Mouse (Mus musculus) MEL (cell line): Measurements from ENCODE around the gene Trex1. TPM values are rescaled to one million over a fixed set of nuclear protein-coding genes. Genes with fewer than 3 reads are reported as not detected.

Experiments used
- DNase-seq: peaks from one replicate; pipeline ENCODE4 v3.0.0; 2011; ENCODE audit warnings: low read depth, low spot score
- H3K27ac ChIP-seq: 2 replicates; pipeline ENCODE4 v1.5.1; 2012; ENCODE audit warnings: low read depth, mild to moderate bottlenecking, control low read depth, low read length, moderate library complexity; ENCODE audit not compliant: control insufficient read depth
- H3K27me3 ChIP-seq, 2 experiments: fragments of 150-350 bp in 1 of 2; sonication (generic) in 1 of 2; 2 replicates each; pipeline ENCODE4 v1.6.1; 2012; ENCODE audit warnings: low read length in 2 of 2, mild to moderate bottlenecking in 2 of 2, improper control_type of control experiment in 1 of 2, moderate library complexity in 1 of 2; ENCODE audit not compliant: insufficient read depth in 2 of 2, control insufficient read depth in 1 of 2
- H3K36me3 ChIP-seq, 2 experiments: 2 replicates each; pipeline ENCODE4 v1.6.1; 2012 to 2014; ENCODE audit warnings: low read length in 2 of 2, improper control_type of control experiment in 1 of 2, inconsistent platforms in 1 of 2, mild to moderate bottlenecking in 1 of 2; ENCODE audit not compliant: insufficient read depth in 2 of 2, control insufficient read depth in 1 of 2
- H3K4me1 ChIP-seq, 2 experiments: fragments of 150-350 bp in 1 of 2; sonication (generic) in 1 of 2; 2 replicates each; pipeline ENCODE4 v1.6.1; 2012; ENCODE audit warnings: low read length in 2 of 2, improper control_type of control experiment in 1 of 2, mild to moderate bottlenecking in 1 of 2; ENCODE audit not compliant: insufficient read depth in 2 of 2, control insufficient read depth in 1 of 2
- H3K4me3 ChIP-seq, 2 experiments: fragments of 150-350 bp in 1 of 2; sonication (generic) in 1 of 2; 2 replicates each; pipeline ENCODE4 v1.5.1; 2012; ENCODE audit warnings: low read depth in 2 of 2, low read length in 2 of 2, mild to moderate bottlenecking in 2 of 2, moderate library complexity in 2 of 2, control low read depth in 1 of 2, improper control_type of control experiment in 1 of 2; ENCODE audit not compliant: control insufficient read depth in 1 of 2, insufficient read depth in 1 of 2
- H3K79me2 ChIP-seq: 2 replicates; pipeline ENCODE4 v1.6.1; 2012; ENCODE audit warnings: mild to moderate bottlenecking, low read length, moderate library complexity; ENCODE audit not compliant: control insufficient read depth, poor library complexity, insufficient read depth
- H3K9ac ChIP-seq: 2 replicates; pipeline ENCODE4 v1.6.1; 2012; ENCODE audit warnings: low read depth, mild to moderate bottlenecking, control low read depth, low read length, moderate library complexity; ENCODE audit not compliant: control insufficient read depth, poor library complexity, severe bottlenecking
- H3K9me3 ChIP-seq: fragments of 150-350 bp; sonication (generic); replicated peaks from 2 replicates; pipeline ENCODE4 v1.6.1; 2012; ENCODE audit warnings: mild to moderate bottlenecking, low read length, improper control_type of control experiment, moderate library complexity; ENCODE audit not compliant: insufficient read depth
- BHLHE40 ChIP-seq: IDR thresholded peaks from 2 replicates; pipeline ENCODE4 v1.6.1; 2012; ENCODE audit warnings: low read depth, mild to moderate bottlenecking, inconsistent platforms, low read length, improper control_type of control experiment, borderline replicate concordance
- CHD1 ChIP-seq: IDR thresholded peaks from 2 replicates; pipeline ENCODE4 v1.6.1; 2012; ENCODE audit warnings: low read depth, mild to moderate bottlenecking, inconsistent platforms, low read length, improper control_type of control experiment
- CHD2 ChIP-seq: IDR thresholded peaks from 2 replicates; pipeline ENCODE4 v1.6.1; 2011; ENCODE audit warnings: low read length, improper control_type of control experiment
- CTCF ChIP-seq, 3 experiments: IDR thresholded peaks in 2 of 3; conservative IDR thresholded peaks in 1 of 3; 2 replicates each; pipeline ENCODE4 v1.5.1; 2011 to 2012; ENCODE audit warnings: low read length in 3 of 3, low read depth in 2 of 3, mild to moderate bottlenecking in 2 of 3, improper control_type of control experiment in 1 of 3, inconsistent platforms in 1 of 3, mixed read lengths in 1 of 3, moderate library complexity in 1 of 3; ENCODE audit not compliant: control insufficient read depth in 1 of 3, insufficient read depth in 1 of 3, poor library complexity in 1 of 3, severe bottlenecking in 1 of 3
- E2F4 ChIP-seq: IDR thresholded peaks from 2 replicates; pipeline ENCODE4 v1.6.1; 2011; ENCODE audit warnings: low read depth, low read length, improper control_type of control experiment, borderline replicate concordance
- ELF1 ChIP-seq: IDR thresholded peaks from 2 replicates; pipeline ENCODE4 v1.6.1; 2014; ENCODE audit warnings: low read depth, mild to moderate bottlenecking, inconsistent platforms, low read length, improper control_type of control experiment, moderate library complexity
- EP300 ChIP-seq, 2 experiments: IDR thresholded peaks; 2 replicates each; pipeline ENCODE4 v1.6.1; 2011; ENCODE audit warnings: improper control_type of control experiment in 2 of 2, low read length in 2 of 2, low read depth in 1 of 2, mild to moderate bottlenecking in 1 of 2
- ETS1 ChIP-seq: IDR thresholded peaks from 2 replicates; pipeline ENCODE4 v1.6.1; 2012; ENCODE audit warnings: low read depth, mild to moderate bottlenecking, inconsistent platforms, low read length, improper control_type of control experiment, moderate library complexity
- GABPA ChIP-seq: IDR thresholded peaks from 2 replicates; pipeline ENCODE4 v1.6.1; 2012; ENCODE audit warnings: low read depth, mild to moderate bottlenecking, inconsistent platforms, low read length, improper control_type of control experiment, moderate library complexity
- GATA1 ChIP-seq: IDR thresholded peaks from 2 replicates; pipeline ENCODE4 v1.6.1; 2011; ENCODE audit warnings: low read depth, low read length, improper control_type of control experiment
- HCFC1 ChIP-seq: IDR thresholded peaks from 2 replicates; pipeline ENCODE4 v1.6.1; 2012; ENCODE audit warnings: low read depth, mild to moderate bottlenecking, inconsistent platforms, low read length, improper control_type of control experiment, moderate library complexity
- JUND ChIP-seq: IDR thresholded peaks from 2 replicates; pipeline ENCODE4 v1.6.1; 2011; ENCODE audit warnings: low read depth, mild to moderate bottlenecking, improper control_type of control experiment, low read length
- KAT2A ChIP-seq: conservative IDR thresholded peaks from 2 replicates; pipeline ENCODE4 v1.6.1; 2012; ENCODE audit warnings: low read depth, low read length, improper control_type of control experiment, inconsistent platforms
- MAFK ChIP-seq: IDR thresholded peaks from 2 replicates; pipeline ENCODE4 v1.6.1; 2011; ENCODE audit warnings: low read depth, mild to moderate bottlenecking, low read length, improper control_type of control experiment, borderline replicate concordance
- MAX ChIP-seq: IDR thresholded peaks from 2 replicates; pipeline ENCODE4 v1.6.1; 2011; ENCODE audit warnings: low read length, improper control_type of control experiment
- MAZ ChIP-seq: IDR thresholded peaks from 2 replicates; pipeline ENCODE4 v1.6.1; 2012; ENCODE audit warnings: low read depth, mild to moderate bottlenecking, inconsistent platforms, low read length, improper control_type of control experiment
- MEF2A ChIP-seq: IDR thresholded peaks from 2 replicates; pipeline ENCODE4 v1.6.1; 2014; ENCODE audit warnings: low read depth, mild to moderate bottlenecking, inconsistent platforms, low read length, improper control_type of control experiment; ENCODE audit not compliant: poor library complexity, insufficient replicate concordance, severe bottlenecking; ENCODE audit errors: extremely low read depth
- MXI1 ChIP-seq: IDR thresholded peaks from 2 replicates; pipeline ENCODE4 v1.6.1; 2011; ENCODE audit warnings: mild to moderate bottlenecking, low read depth, low read length, improper control_type of control experiment
- MYC ChIP-seq: IDR thresholded peaks from 2 replicates; pipeline ENCODE4 v1.6.1; 2011; ENCODE audit warnings: low read depth, mild to moderate bottlenecking, low read length, improper control_type of control experiment, moderate library complexity
- NELFE ChIP-seq: IDR thresholded peaks from 2 replicates; pipeline ENCODE4 v1.6.1; 2011; ENCODE audit warnings: low read depth, low read length, improper control_type of control experiment
- NRF1 ChIP-seq: IDR thresholded peaks from 2 replicates; pipeline ENCODE4 v1.6.1; 2014; ENCODE audit warnings: low read depth, mild to moderate bottlenecking, inconsistent platforms, low read length, improper control_type of control experiment, moderate library complexity; ENCODE audit not compliant: poor library complexity, insufficient read depth, severe bottlenecking
- POLR2A ChIP-seq, 2 experiments: IDR thresholded peaks; 2 replicates each; pipeline ENCODE4 v1.6.1; 2011 to 2012; ENCODE audit warnings: low read length in 2 of 2, mild to moderate bottlenecking in 2 of 2, control low read depth in 1 of 2, improper control_type of control experiment in 1 of 2, low read depth in 1 of 2, moderate library complexity in 1 of 2; ENCODE audit not compliant: control insufficient read depth in 1 of 2, insufficient read depth in 1 of 2, poor library complexity in 1 of 2
- POLR2AphosphoS2 ChIP-seq: IDR thresholded peaks from 2 replicates; pipeline ENCODE4 v1.6.1; 2011; ENCODE audit warnings: low read length, improper control_type of control experiment
- POLR2AphosphoS5 ChIP-seq: IDR thresholded peaks from 2 replicates; pipeline ENCODE4 v1.6.1; 2012; ENCODE audit warnings: low read depth, borderline replicate concordance, mild to moderate bottlenecking, inconsistent platforms, low read length, moderate library complexity, mixed read lengths
- RAD21 ChIP-seq: IDR thresholded peaks from 2 replicates; pipeline ENCODE4 v1.6.1; 2011; ENCODE audit warnings: mild to moderate bottlenecking, low read depth, low read length, improper control_type of control experiment
- SIN3A ChIP-seq: IDR thresholded peaks from 2 replicates; pipeline ENCODE4 v1.6.1; 2012; ENCODE audit warnings: low read length, improper control_type of control experiment, inconsistent platforms
- SMC3 ChIP-seq: IDR thresholded peaks from 2 replicates; pipeline ENCODE4 v1.6.1; 2011; ENCODE audit warnings: low read depth, low read length, improper control_type of control experiment
- TAL1 ChIP-seq: IDR thresholded peaks from 2 replicates; pipeline ENCODE4 v1.6.1; 2012; ENCODE audit warnings: mild to moderate bottlenecking, inconsistent platforms, low read length, moderate library complexity, mixed read lengths
- TBP ChIP-seq: IDR thresholded peaks from 2 replicates; pipeline ENCODE4 v1.8.0; 2011; ENCODE audit warnings: low read depth, low read length, improper control_type of control experiment
- TCF12 ChIP-seq: IDR thresholded peaks from 2 replicates; pipeline ENCODE4 v1.6.1; 2014; ENCODE audit warnings: low read depth, mild to moderate bottlenecking, inconsistent platforms, low read length, improper control_type of control experiment, moderate library complexity
- UBTF ChIP-seq: IDR thresholded peaks from 2 replicates; pipeline ENCODE4 v1.6.1; 2012; ENCODE audit warnings: low read depth, mild to moderate bottlenecking, inconsistent platforms, low read length, improper control_type of control experiment, moderate library complexity, borderline replicate concordance; ENCODE audit not compliant: insufficient read depth
- USF1 ChIP-seq: IDR thresholded peaks from 2 replicates; pipeline ENCODE4 v1.6.1; 2014; ENCODE audit warnings: low read depth, mild to moderate bottlenecking, inconsistent platforms, low read length, improper control_type of control experiment, moderate library complexity
- USF2 ChIP-seq, 2 experiments: IDR thresholded peaks; 2 replicates each; pipeline ENCODE4 v1.6.1; 2011 to 2012; ENCODE audit warnings: improper control_type of control experiment in 2 of 2, low read length in 2 of 2, borderline replicate concordance in 1 of 2, inconsistent platforms in 1 of 2, low read depth in 1 of 2, mild to moderate bottlenecking in 1 of 2; ENCODE audit not compliant: insufficient read depth in 1 of 2
- ZC3H11A ChIP-seq: IDR thresholded peaks from 2 replicates; pipeline ENCODE4 v1.6.1; 2012; ENCODE audit warnings: low read depth, mild to moderate bottlenecking, inconsistent platforms, low read length, improper control_type of control experiment
- ZKSCAN1 ChIP-seq: IDR thresholded peaks from 2 replicates; pipeline ENCODE4 v1.6.1; 2012; ENCODE audit warnings: low read depth, mild to moderate bottlenecking, inconsistent platforms, low read length, improper control_type of control experiment, moderate library complexity
- ZMIZ1 ChIP-seq: IDR thresholded peaks from 2 replicates; pipeline ENCODE4 v1.6.1; 2012; ENCODE audit warnings: low read depth, mild to moderate bottlenecking, inconsistent platforms, low read length, improper control_type of control experiment, moderate library complexity
- ZNF384 ChIP-seq: IDR thresholded peaks from 2 replicates; pipeline ENCODE4 v1.6.1; 2012; ENCODE audit warnings: low read depth, mild to moderate bottlenecking, inconsistent platforms, low read length, improper control_type of control experiment
- polyA plus RNA-seq, 2 experiments: library from polyadenylated mRNA; stranded (reverse) in 1 of 2; unstranded in 1 of 2; fragments of >175 nt in 1 of 2; fragments of >200 nt in 1 of 2; gene quantifications; 2 replicates each; pipeline versions ENCODE4 v1.2.1 to v1.2.4; 2012; ENCODE audit warnings: low replicate concordance in 2 of 2, low read depth in 1 of 2; ENCODE audit not compliant: insufficient read length in 2 of 2, insufficient read depth in 1 of 2, missing spikeins in 1 of 2
- total RNA-seq: library from RNA; depleted of rRNA; stranded (reverse); fragments of 300-350 nt; gene quantifications from 2 replicates; pipeline ENCODE4 v1.2.3, GENCODE M21; 2012

Gene Trex1
- total and polyA plus RNA-seq, 3 experiments: 8.9 to 17.0 TPM; not detected in 1

DNA sequence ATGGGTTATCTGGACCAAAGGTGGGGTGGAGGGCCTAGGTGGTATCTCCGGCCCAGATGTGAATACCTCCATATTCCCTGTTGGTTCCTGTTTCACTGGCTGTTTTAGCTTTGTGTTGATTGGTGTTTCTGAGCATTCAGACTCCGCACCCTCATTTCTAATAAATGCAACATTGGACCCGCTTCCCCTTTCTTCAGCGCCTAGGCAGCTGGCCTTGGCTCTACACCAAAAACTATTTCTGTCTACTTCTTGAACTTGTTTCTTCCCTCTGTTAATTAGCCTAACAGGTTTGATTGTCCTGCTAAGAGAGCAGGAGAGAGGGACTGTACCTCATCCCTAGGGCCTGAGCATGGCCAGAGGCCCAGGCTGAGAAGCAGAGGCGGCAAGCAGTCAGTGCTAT is 2.0 kb downstream of the Trex1 start:
- Histone ChIP-seq H3K27me3 (no peaks in the 10 kb centered on the region), H3K79me2 (peaks cover 4% of the 10 kb centered on the region), H3K9ac (0 out of 2 replicates have a peak overlapping the region, but pooled peaks have one; percentile 1), H3K4me1 (peaks cover 5 to 32% of the 10 kb centered on the region in 2 experiments), H3K9me3 (no peaks in the 10 kb centered on the region), H3K36me3 (peaks cover 0 to 26% of the 10 kb centered on the region in 2 experiments; a peak in 2 of 4 replicates), H3K4me3 (no peak overlapping the region), H3K27ac (peak overlapping the region; percentile 75)
- DNase-seq: peak; percentile 87
- TF ChIP-seq UBTF (no peak), HCFC1 (no peak), ZC3H11A (no peak), CHD1 (no peak), ETS1 (peak; percentile 87), NRF1 (no peak), CHD2 (no peak; the same call in 1 of the 2 replicates), TBP (no peak), USF2 (IDR thresholded peaks at IDR 0.05; ENCODE audit: borderline replicate concordance in 1 of 2, insufficient read depth in 1 of 2, low read depth in 1 of 2, low read length in 2 of 2) (no peak), MXI1 (peak; percentile 39; the same call in 1 of the 2 replicates), POLR2AphosphoS2 (no peak), ZNF384 (no peak), BHLHE40 (no peak), ZKSCAN1 (no peak), ELF1 (peak; percentile 16; the same call in 1 of the 2 replicates), POLR2A (IDR thresholded peaks at IDR 0.05; ENCODE audit: control insufficient read depth in 1 of 2, insufficient read depth in 1 of 2, low read depth in 1 of 2, low read length in 2 of 2, poor library complexity in 1 of 2) (no peak), CTCF (IDR thresholded peaks at IDR 0.05 in 2 of 3, conservative IDR thresholded peaks at IDR 0.05 in 1 of 3; ENCODE audit: control insufficient read depth in 1 of 3, insufficient read depth in 1 of 3, low read depth in 2 of 3, low read length in 3 of 3, poor library complexity in 1 of 3, severe bottlenecking in 1 of 3) (no peak), SMC3 (peak; percentile 21; the same call in 1 of the 2 replicates), NELFE (no peak), MAZ (no peak), TCF12 (peak; percentile 35; the same call in 1 of the 2 replicates), MEF2A (peak; percentile 75; the same call in 1 of the 2 replicates), ZMIZ1 (no peak), MYC (no peak), POLR2AphosphoS5 (no peak), TAL1 (no peak), JUND (0 out of 2 replicates have a peak, but pooled peaks have one; percentile 40), USF1 (no peak), MAX (no peak), MAFK (no peak), GATA1 (peak; percentile 41; the same call in 1 of the 2 replicates), SIN3A (peak; percentile 70), E2F4 (no peak), KAT2A (no peak), GABPA (no peak), RAD21 (no peak), EP300 (IDR thresholded peaks at IDR 0.05; ENCODE audit: low read depth in 1 of 2, low read length in 2 of 2) (peak; percentile 51 to 52)
